Mouse (Mus musculus) liver, embryonic 14.5 days (tissue): Measurements from ENCODE around the gene Slc25a36. TPM values are rescaled to one million over a fixed set of nuclear protein-coding genes. Genes with fewer than 3 reads are reported as not detected.

Experiments used
- ATAC-seq: fragments of 200-750 bp; cut with Nextera tagmentation; 2 replicates; pipeline ENCODE4 v1.8.0; 2017; ENCODE audit warnings: moderate number of reproducible peaks, mild to moderate bottlenecking, moderate library complexity; ENCODE audit not compliant: insufficient read depth
- DNase-seq, 3 experiments: peaks; one replicate each; pipeline ENCODE4 v3.0.0-alpha.2; 2012 to 2013; ENCODE audit warnings: low read depth in 3 of 3, low spot score in 3 of 3
- H3K27ac ChIP-seq: fragments of 300-500 bp; sonication (generic); 2 replicates; pipeline ENCODE4 v1.5.1; 2014; ENCODE audit warnings: moderate library complexity, mild to moderate bottlenecking, control low read depth, inconsistent platforms
- H3K27me3 ChIP-seq: fragments of 300-500 bp; sonication (generic); 2 replicates; pipeline ENCODE4 v1.6.1; 2014; ENCODE audit warnings: mild to moderate bottlenecking, low read length, moderate library complexity; ENCODE audit not compliant: control insufficient read depth, insufficient read depth
- H3K36me3 ChIP-seq: fragments of 300-500 bp; sonication (generic); replicated peaks from 2 replicates; pipeline ENCODE4 v1.6.1; 2014; ENCODE audit warnings: low read depth; ENCODE audit not compliant: control insufficient read depth, insufficient read depth
- H3K4me1 ChIP-seq, 2 experiments: fragments of 200-500 bp in 1 of 2; fragments of 300-500 bp in 1 of 2; sonication (generic) in 1 of 2; replicated peaks; 2 replicates each; pipeline ENCODE4 v1.6.1; 2012 to 2014; ENCODE audit warnings: antibody characterized with exemption in 1 of 2, inconsistent platforms in 1 of 2, low read length in 1 of 2; ENCODE audit not compliant: control insufficient read depth in 2 of 2, insufficient read depth in 2 of 2
- H3K4me2 ChIP-seq: fragments of 300-500 bp; sonication (generic); 2 replicates; pipeline ENCODE4 v1.6.1; 2014; ENCODE audit warnings: low read depth, mild to moderate bottlenecking, control low read depth, moderate library complexity
- H3K4me3 ChIP-seq, 2 experiments: fragments of 200-500 bp in 1 of 2; fragments of 300-500 bp in 1 of 2; sonication (generic) in 1 of 2; 2 replicates each; pipeline ENCODE4 v1.5.1; 2012 to 2014; ENCODE audit warnings: low read depth in 2 of 2, low read length in 2 of 2, mild to moderate bottlenecking in 2 of 2, control low read depth in 1 of 2, inconsistent platforms in 1 of 2, moderate library complexity in 1 of 2; ENCODE audit not compliant: insufficient read depth in 1 of 2
- H3K9ac ChIP-seq: fragments of 300-500 bp; sonication (generic); replicated peaks from 2 replicates; pipeline ENCODE4 v1.6.1; 2014; ENCODE audit warnings: mild to moderate bottlenecking, control low read depth, moderate library complexity
- H3K9me3 ChIP-seq: fragments of 300-500 bp; sonication (generic); 2 replicates; pipeline ENCODE4 v1.6.1; 2016; ENCODE audit warnings: low read length, mixed read lengths; ENCODE audit not compliant: control insufficient read depth
- CTCF ChIP-seq: IDR thresholded peaks from 2 replicates; pipeline ENCODE4 v1.5.1; 2016; ENCODE audit warnings: antibody characterized with exemption, low read depth, control low read depth
- EP300 ChIP-seq: IDR thresholded peaks from 2 replicates; pipeline ENCODE4 v1.6.1; 2016; ENCODE audit warnings: antibody characterized with exemption, low read depth
- WGBS: fragments of 180-500 bp; shearing (Covaris S2); extraction: QIAGEN DNeasy Blood & Tissue Kit; methylation state at CpG from one replicate; pipeline ENCODE4 v1.1.7; 2014; ENCODE audit not compliant: insufficient replicate concordance; 5-methylcytosine and 5-hydroxymethylcytosine counted together
- polyA plus RNA-seq, 2 experiments: library from polyadenylated mRNA; depleted of rRNA in 1 of 2; stranded (reverse) in 1 of 2; unstranded in 1 of 2; fragments of >200 nt; fragmentation: Nextera tagmentation in 1 of 2; extraction: Ambion mirVana in 1 of 2; gene quantifications; 2 replicates each; pipeline versions ENCODE4 v1.2.1 to v1.2.3; 2012 to 2014

The Slc25a36 gene
- polyA plus RNA-seq, 2 experiments: 6.6 to 8.1 TPM

- no peaks in the 10 kb centered on the region for H3K4me1 ChIP-seq
- H3K9ac ChIP-seq: no peak overlapping the region
- no peaks in the 10 kb centered on the region for H3K9me3 ChIP-seq
- H3K4me2 ChIP-seq: no peak overlapping the region
- 79% methylated on average over 4 of the region's 4 CpGs for WGBS
- no peaks in the 10 kb centered on the region; the same call in 1 of the 2 replicates for H3K27me3 ChIP-seq
- TF ChIP-seq CTCF: no peak
- TF ChIP-seq EP300: no peak
- no peak overlapping the region for H3K27ac ChIP-seq
- peaks cover 2% of the 10 kb centered on the region; the same call in 1 of the 2 replicates for H3K36me3 ChIP-seq
- no peak overlapping the region for H3K4me3 ChIP-seq
- ATAC-seq: no peak
- DNase-seq: no peak
Observed at GRCm38 (mm10) chr9:97081106-97081862, 29.7 kb downstream of the Slc25a36 start.

GRCm38 (mm10) chr9:97069911-97070310 is 41.0 kb downstream of the Slc25a36 start:
- DNase-seq (no peak), ATAC-seq (no peak)
- H3K4me3 ChIP-seq: no peak overlapping the region
- no peak overlapping the region for H3K27ac ChIP-seq
- no peak overlapping the region for H3K4me2 ChIP-seq
- no peaks in the 10 kb centered on the region for H3K27me3 ChIP-seq
- no peaks in the 10 kb centered on the region for H3K9me3 ChIP-seq
- WGBS: 83% methylated on average over 5 of the region's 5 CpGs
- H3K36me3 ChIP-seq: no peaks in the 10 kb centered on the region
- H3K4me1 ChIP-seq: no peaks in the 10 kb centered on the region
- H3K9ac ChIP-seq: no peak overlapping the region
- no peak for TF ChIP-seq CTCF
- no peak for TF ChIP-seq EP300

GRCm38 (mm10) chr9:97069466-97069865 is 41.5 kb downstream of the Slc25a36 start:
- Histone ChIP-seq H3K4me1 (no peaks in the 10 kb centered on the region), H3K9ac (no peak overlapping the region), H3K4me2 (no peak overlapping the region), H3K27me3 (no peaks in the 10 kb centered on the region), H3K9me3 (no peaks in the 10 kb centered on the region), H3K27ac (no peak overlapping the region), H3K36me3 (no peaks in the 10 kb centered on the region), H3K4me3 (no peak overlapping the region)
- no peak for ATAC-seq
- TF ChIP-seq CTCF: no peak
- no peak for TF ChIP-seq EP300
- 73% methylated on average over 5 of the region's 5 CpGs for WGBS
- DNase-seq: no peak

GRCm38 (mm10) chr9:97068201-97069095 is 42.5 kb downstream of the Slc25a36 start:
- H3K36me3 ChIP-seq: no peaks in the 10 kb centered on the region
- no peak for ATAC-seq
- WGBS: 42% methylated on average over 9 of the region's 9 CpGs

GRCm38 (mm10) chr9:97067761-97068160 is 43.2 kb downstream of the Slc25a36 start:
- Histone ChIP-seq H3K4me1 (no peaks in the 10 kb centered on the region), H3K9me3 (no peaks in the 10 kb centered on the region), H3K36me3 (no peaks in the 10 kb centered on the region), H3K4me3 (no peak overlapping the region), H3K9ac (no peak overlapping the region), H3K27ac (no peak overlapping the region), H3K27me3 (no peaks in the 10 kb centered on the region), H3K4me2 (no peak overlapping the region)
- TF ChIP-seq EP300 (no peak), CTCF (no peak)
- 74% methylated on average over 6 of the region's 6 CpGs for WGBS
- ATAC-seq: no peak
- DNase-seq: no peak

More at GRCm38 (mm10) chr9:97068201-97069095, 42.5 kb downstream of the Slc25a36 start:
- Histone ChIP-seq H3K27ac (no peak overlapping the region), H3K4me1 (no peaks in the 10 kb centered on the region), H3K9me3 (no peaks in the 10 kb centered on the region), H3K9ac (no peak overlapping the region), H3K27me3 (no peaks in the 10 kb centered on the region), H3K4me2 (no peak overlapping the region), H3K4me3 (no peak overlapping the region)
- TF ChIP-seq EP300: no peak
- peak; percentile 78 for TF ChIP-seq CTCF
- DNase-seq: peak; percentile 36 to 46 (median 36)
